Mouse (Mus musculus) liver, embryonic 14.5 days (tissue): Measurements from ENCODE around the gene Ap1s1. TPM values are rescaled to one million over a fixed set of nuclear protein-coding genes. Genes with fewer than 3 reads are reported as not detected.

ENCODE experiments used
- ATAC-seq: fragments of 200-750 bp; cut with Nextera tagmentation; 2 replicates; pipeline ENCODE4 v1.8.0; 2017; ENCODE audit warnings: moderate number of reproducible peaks, mild to moderate bottlenecking, moderate library complexity; ENCODE audit not compliant: insufficient read depth
- DNase-seq, 3 experiments: peaks; one replicate each; pipeline ENCODE4 v3.0.0-alpha.2; 2012 to 2013; ENCODE audit warnings: low read depth in 3 of 3, low spot score in 3 of 3
- H3K27ac ChIP-seq: fragments of 300-500 bp; sonication (generic); 2 replicates; pipeline ENCODE4 v1.5.1; 2014; ENCODE audit warnings: moderate library complexity, mild to moderate bottlenecking, control low read depth, inconsistent platforms
- H3K27me3 ChIP-seq: fragments of 300-500 bp; sonication (generic); 2 replicates; pipeline ENCODE4 v1.6.1; 2014; ENCODE audit warnings: mild to moderate bottlenecking, low read length, moderate library complexity; ENCODE audit not compliant: control insufficient read depth, insufficient read depth
- H3K36me3 ChIP-seq: fragments of 300-500 bp; sonication (generic); replicated peaks from 2 replicates; pipeline ENCODE4 v1.6.1; 2014; ENCODE audit warnings: low read depth; ENCODE audit not compliant: control insufficient read depth, insufficient read depth
- H3K4me1 ChIP-seq, 2 experiments: fragments of 200-500 bp in 1 of 2; fragments of 300-500 bp in 1 of 2; sonication (generic) in 1 of 2; replicated peaks; 2 replicates each; pipeline ENCODE4 v1.6.1; 2012 to 2014; ENCODE audit warnings: antibody characterized with exemption in 1 of 2, inconsistent platforms in 1 of 2, low read length in 1 of 2; ENCODE audit not compliant: control insufficient read depth in 2 of 2, insufficient read depth in 2 of 2
- H3K4me2 ChIP-seq: fragments of 300-500 bp; sonication (generic); 2 replicates; pipeline ENCODE4 v1.6.1; 2014; ENCODE audit warnings: low read depth, mild to moderate bottlenecking, control low read depth, moderate library complexity
- H3K4me3 ChIP-seq, 2 experiments: fragments of 200-500 bp in 1 of 2; fragments of 300-500 bp in 1 of 2; sonication (generic) in 1 of 2; 2 replicates each; pipeline ENCODE4 v1.5.1; 2012 to 2014; ENCODE audit warnings: low read depth in 2 of 2, low read length in 2 of 2, mild to moderate bottlenecking in 2 of 2, control low read depth in 1 of 2, inconsistent platforms in 1 of 2, moderate library complexity in 1 of 2; ENCODE audit not compliant: insufficient read depth in 1 of 2
- H3K9ac ChIP-seq: fragments of 300-500 bp; sonication (generic); replicated peaks from 2 replicates; pipeline ENCODE4 v1.6.1; 2014; ENCODE audit warnings: mild to moderate bottlenecking, control low read depth, moderate library complexity
- H3K9me3 ChIP-seq: fragments of 300-500 bp; sonication (generic); 2 replicates; pipeline ENCODE4 v1.6.1; 2016; ENCODE audit warnings: low read length, mixed read lengths; ENCODE audit not compliant: control insufficient read depth
- CTCF ChIP-seq: IDR thresholded peaks from 2 replicates; pipeline ENCODE4 v1.5.1; 2016; ENCODE audit warnings: antibody characterized with exemption, low read depth, control low read depth
- EP300 ChIP-seq: IDR thresholded peaks from 2 replicates; pipeline ENCODE4 v1.6.1; 2016; ENCODE audit warnings: antibody characterized with exemption, low read depth
- WGBS: fragments of 180-500 bp; shearing (Covaris S2); extraction: QIAGEN DNeasy Blood & Tissue Kit; methylation state at CpG from one replicate; pipeline ENCODE4 v1.1.7; 2014; ENCODE audit not compliant: insufficient replicate concordance; 5-methylcytosine and 5-hydroxymethylcytosine counted together
- polyA plus RNA-seq, 2 experiments: library from polyadenylated mRNA; depleted of rRNA in 1 of 2; stranded (reverse) in 1 of 2; unstranded in 1 of 2; fragments of >200 nt; fragmentation: Nextera tagmentation in 1 of 2; extraction: Ambion mirVana in 1 of 2; gene quantifications; 2 replicates each; pipeline versions ENCODE4 v1.2.1 to v1.2.3; 2012 to 2014

Ap1s1 gene
- polyA plus RNA-seq, 2 experiments, result 58.6 to 73.9 TPM

DNA sequence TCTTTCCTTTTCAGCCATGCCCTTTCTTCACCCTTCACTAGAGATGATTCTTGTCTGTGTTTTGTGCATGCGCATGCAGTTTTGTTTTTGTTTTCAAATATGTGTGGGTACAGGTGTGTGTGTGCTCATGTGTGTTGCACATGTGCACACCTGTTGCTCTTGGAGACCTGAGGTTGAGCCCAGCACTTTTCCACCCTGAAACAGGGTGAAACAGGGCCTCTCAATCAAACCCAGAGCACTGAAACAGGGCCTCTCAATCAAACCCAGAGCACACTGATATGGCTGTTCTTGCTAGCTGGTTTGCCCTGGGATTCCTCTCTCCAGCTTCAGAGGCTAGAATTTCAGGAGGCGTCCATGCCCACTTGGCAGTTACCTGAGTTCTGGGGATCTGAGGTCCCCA, 45.3 kb downstream of the Ap1s1 start:
- no peaks in the 10 kb centered on the region for H3K27me3 ChIP-seq
- no peak for DNase-seq

DNA sequence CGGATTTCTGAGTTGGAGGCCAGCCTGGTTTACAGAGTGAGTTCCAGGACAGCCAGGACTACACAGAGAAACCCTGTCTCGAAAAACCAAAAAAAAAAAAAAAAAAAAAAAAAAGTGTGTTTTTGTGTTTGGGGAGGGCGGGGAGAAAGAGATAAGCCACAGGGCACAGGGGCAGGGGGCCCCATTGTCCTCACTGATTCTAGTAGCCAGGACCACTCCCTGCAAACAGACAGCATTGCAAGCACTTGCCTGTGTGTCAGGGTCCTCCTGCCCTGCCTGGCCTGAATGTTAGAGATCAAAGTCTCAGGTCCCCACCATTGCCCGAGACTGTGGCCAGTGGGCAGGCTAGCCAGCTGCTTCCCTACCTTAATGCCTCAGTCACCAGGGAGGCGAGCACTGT, 46.5 kb downstream of the Ap1s1 start:
- no peak overlapping the region for H3K27ac ChIP-seq
- no peak overlapping the region for H3K4me2 ChIP-seq
- peaks cover 0 to 9% of the 10 kb centered on the region in 2 experiments; a peak in 3 of 4 replicates for H3K4me1 ChIP-seq
- no peak overlapping the region for H3K9ac ChIP-seq
- DNase-seq, result no peak
- WGBS, result 39% methylated on average over 4 of the region's 5 CpGs
- H3K9me3 ChIP-seq, result no peaks in the 10 kb centered on the region
- TF ChIP-seq CTCF (no peak), EP300 (no peak)
- ATAC-seq, result peak; percentile 33; the same call in 1 of the 2 replicates
- H3K4me3 ChIP-seq, result no peak overlapping the region
- H3K27me3 ChIP-seq, result no peaks in the 10 kb centered on the region
- H3K36me3 ChIP-seq, result no peaks in the 10 kb centered on the region

More for the DNA sequence above, 45.3 kb downstream of the Ap1s1 start:
- Histone ChIP-seq H3K4me2 (no peak overlapping the region), H3K27ac (no peak overlapping the region), H3K4me1 (peaks cover 0 to 9% of the 10 kb centered on the region in 2 experiments; a peak in 3 of 4 replicates), H3K36me3 (no peaks in the 10 kb centered on the region), H3K9ac (no peak overlapping the region), H3K4me3 (no peak overlapping the region), H3K9me3 (no peaks in the 10 kb centered on the region)
- no peak for ATAC-seq
- WGBS, result 81% methylated on average over 2 of the region's 2 CpGs
- TF ChIP-seq EP300, result no peak
- no peak for TF ChIP-seq CTCF

DNA sequence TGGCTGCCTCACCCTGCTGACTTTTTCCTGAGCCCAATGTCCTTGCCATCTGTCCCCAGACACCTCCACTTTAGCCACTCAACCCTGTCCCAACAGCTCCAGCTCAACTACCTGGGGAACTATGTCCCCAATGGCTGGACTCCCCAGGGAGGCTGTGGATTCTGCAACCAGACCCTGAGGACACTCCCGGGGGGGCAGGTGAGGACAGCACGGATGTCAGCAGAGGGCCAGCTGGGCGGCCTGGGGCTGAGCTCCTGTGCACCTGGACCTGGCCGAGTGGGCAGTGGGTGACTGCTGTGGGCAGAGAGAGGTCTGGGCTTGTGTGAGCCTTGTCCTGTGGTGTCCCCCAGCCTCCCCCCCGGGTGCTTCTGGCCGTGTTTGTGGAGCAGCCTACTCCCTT, 56.1 kb downstream of the Ap1s1 start:
- Histone ChIP-seq H3K4me1 (peaks cover 0 to 13% of the 10 kb centered on the region in 2 experiments; a peak in 2 of 4 replicates), H3K4me2 (no peak overlapping the region), H3K27me3 (no peaks in the 10 kb centered on the region), H3K36me3 (no peaks in the 10 kb centered on the region), H3K4me3 (no peak overlapping the region), H3K9ac (no peak overlapping the region), H3K27ac (no peak overlapping the region), H3K9me3 (no peaks in the 10 kb centered on the region)
- no peak for TF ChIP-seq EP300
- no peak for TF ChIP-seq CTCF
- 75% methylated on average over 6 of the region's 6 CpGs for WGBS
- ATAC-seq (no peak), DNase-seq (no peak)

GRCm38 (mm10) chr5:136988420-136988819, 57.5 kb downstream of the Ap1s1 start:
- ATAC-seq (no peak), DNase-seq (no peak)
- Histone ChIP-seq H3K4me1 (peaks cover 0 to 13% of the 10 kb centered on the region in 2 experiments; a peak in 2 of 4 replicates), H3K36me3 (no peaks in the 10 kb centered on the region), H3K9ac (no peak overlapping the region), H3K27me3 (no peaks in the 10 kb centered on the region), H3K9me3 (no peaks in the 10 kb centered on the region), H3K4me2 (peak overlapping the region; percentile 92), H3K27ac (no peak overlapping the region), H3K4me3 (peak overlapping the region; percentile 93 to 98; a peak in 3 of 4 replicates)
- WGBS, result 55% methylated on average over 7 of the region's 7 CpGs
- TF ChIP-seq EP300, result no peak
- no peak for TF ChIP-seq CTCF

DNA sequence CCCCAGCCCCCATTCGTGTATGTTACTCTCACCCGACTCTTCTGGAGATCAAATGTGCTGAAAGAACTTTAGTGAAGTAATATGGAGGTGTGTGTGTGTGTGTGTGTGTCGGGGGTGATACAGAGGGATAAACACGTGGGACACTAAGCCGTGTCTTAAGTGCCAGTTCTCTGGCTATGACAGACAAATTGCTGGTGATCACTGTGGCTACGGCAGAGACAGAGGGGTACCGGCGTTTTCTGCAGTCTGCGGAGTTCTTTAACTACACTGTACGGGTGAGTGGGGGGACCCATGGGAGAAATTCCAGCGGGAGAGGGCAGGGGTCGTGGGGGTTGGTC, 58.0 kb downstream of the Ap1s1 start, which contains the start of gene Znhit1:
Gene Znhit1 (minus strand): TSS at position 88 of the 338 bp plus-strand sequence.
- peak within 1 kb of the TSS; percentile 93 to 98 for H3K4me3 ChIP-seq
- peak within 1 kb of the TSS; percentile 92 for H3K4me2 ChIP-seq
- H3K36me3 ChIP-seq, result no peaks in the 10 kb centered on the region
- TF ChIP-seq CTCF (no peak), EP300 (no peak)
- H3K27ac ChIP-seq, result peak within 1 kb of the TSS; percentile 75
- no peaks in the 10 kb centered on the region for H3K9me3 ChIP-seq
- 5% methylated on average over 12 of the region's 12 CpGs for WGBS
- no peak for DNase-seq
- no peak for ATAC-seq
- H3K27me3 ChIP-seq, result no peaks in the 10 kb centered on the region
- peak within 1 kb of the TSS; percentile 93 for H3K9ac ChIP-seq
- peaks cover 0 to 13% of the 10 kb centered on the region in 2 experiments; a peak in 2 of 4 replicates for H3K4me1 ChIP-seq
